Mouse (Mus musculus) left cerebral cortex, adult 2 months (tissue): ENCODE measurements around the gene Pprc1. TPM values are rescaled to one million over a fixed set of nuclear protein-coding genes. Genes with fewer than 3 reads are reported as not detected.

ENCODE experiments used
- DNase-seq, 2 experiments: peaks; one replicate each; pipeline ENCODE4 v3.0.0; 2021 to 2022; ENCODE audit warnings: low spot score in 2 of 2, mixed read lengths in 1 of 2; ENCODE audit errors: extremely low spot score in 1 of 2
- H3K27ac ChIP-seq: fragments of 200-600 bp; 2 replicates; pipeline ENCODE4 v1.8.1; 2022
- H3K4me3 ChIP-seq: fragments of 200-600 bp; 2 replicates; pipeline ENCODE4 v1.8.1; 2022
- CTCF ChIP-seq: fragments of 200-600 bp; IDR thresholded peaks from 2 replicates; pipeline ENCODE4 v1.8.1; 2022; ENCODE audit warnings: antibody characterized with exemption, mild to moderate bottlenecking, moderate library complexity
- intact Hi-C: fragments of 180-260 bp; cut with DNase I; formaldehyde crosslinking; loops from one replicate; pipeline ENCODE4 v1.15.1; 2025
- long read RNA-seq, 2 experiments: library from polyadenylated mRNA; stranded (forward); transcript quantifications; one replicate each; pipeline ENCODE4 v2.0.0; 2021; ENCODE audit warnings: borderline mapping rate in 2 of 2
- total RNA-seq, 2 experiments: library from RNA; stranded (reverse); gene quantifications; 2 replicates each; pipeline ENCODE4 v1.2.3; 2021

Pprc1 gene
- 10 to 100 TPM; 29.0 to 31.8 TPM for total RNA-seq
- long read RNA-seq, experiment 1, full-length matches to known transcripts: 2 of 10 reads
- long read RNA-seq, experiment 1, partial matches to known transcripts: 2 of 10 reads
- long read RNA-seq, experiment 1, other reads (novel, unspliced or antisense): 6 of 10 reads
- long read RNA-seq, experiment 2, full-length matches to known transcripts: 5 of 15 reads
- long read RNA-seq, experiment 2, partial matches to known transcripts: 4 of 15 reads
- long read RNA-seq, experiment 2, other reads (novel, unspliced or antisense): 6 of 15 reads

GRCm38 (mm10) chr19:46044271-46044992, at the start of gene Pprc1:
Gene Pprc1 (plus strand): TSS chr19:46044886.
- H3K4me3 ChIP-seq: peak within 1 kb of the TSS; percentile 70
- no peak for TF ChIP-seq CTCF
- no peak for DNase-seq
- intact Hi-C loops: no loop called here
- H3K27ac ChIP-seq: peak within 1 kb of the TSS; percentile 89

GRCm38 (mm10) chr19:45997365-45997764, 47.3 kb upstream of the Pprc1 start:
- TF ChIP-seq CTCF: no peak
- H3K27ac ChIP-seq: peak overlapping the region; percentile 97; the same call in 1 of the 2 replicates
- intact Hi-C loops: no loop called here
- peak overlapping the region; percentile 69 for H3K4me3 ChIP-seq
- DNase-seq: no peak

- peak; percentile 90 for DNase-seq
- H3K4me3 ChIP-seq: peak within 1 kb of the TSS; percentile 69
- no peak; the same call in 1 of the 2 replicates for TF ChIP-seq CTCF
- H3K27ac ChIP-seq: peak within 1 kb of the TSS; percentile 97
- intact Hi-C loops: loop anchor here (1.0 to 2.0 kb wide), 3 partner anchors 41 to 77 kb away; partner anchors contain the start of gene Nolc1
These were observed 46.6 kb upstream of the Pprc1 start, which contains the start of gene Armh3 for GRCm38 (mm10) chr19:45997785-45998693. Gene Armh3 (minus strand): TSS chr19:45998488.

GRCm38 (mm10) chr19:45998694-45999217, 45.9 kb upstream of the Pprc1 start:
- intact Hi-C loops: loop anchor here (1.0 to 2.0 kb wide), 3 partner anchors 40 to 76 kb away; partner anchors contain the start of gene Nolc1
- no peak for DNase-seq
- H3K27ac ChIP-seq: peak overlapping the region; percentile 97; the same call in 1 of the 2 replicates
- H3K4me3 ChIP-seq: peak overlapping the region; percentile 69
- no peak for TF ChIP-seq CTCF

- no peak for DNase-seq
- intact Hi-C loops: loop anchor here (2.0 kb wide), 2 partner anchors 39 to 75 kb away; partner anchors contain the start of gene Nolc1
- H3K27ac ChIP-seq: no peak overlapping the region
- no peak overlapping the region for H3K4me3 ChIP-seq
- TF ChIP-seq CTCF: no peak
These were observed 45.3 kb upstream of the Pprc1 start for GRCm38 (mm10) chr19:45999378-45999777.

- no peak overlapping the region for H3K4me3 ChIP-seq
- no peak overlapping the region for H3K27ac ChIP-seq
- DNase-seq: no peak
- intact Hi-C loops: no loop called here
- no peak for TF ChIP-seq CTCF
These were observed 42.4 kb upstream of the Pprc1 start for GRCm38 (mm10) chr19:46002279-46002678.

GRCm38 (mm10) chr19:46003371-46004226, 41.1 kb upstream of the Pprc1 start, which contains the start of gene Hps6:
Gene Hps6 (plus strand): TSS chr19:46003508.
- H3K27ac ChIP-seq: peak within 1 kb of the TSS; percentile 50
- intact Hi-C loops: no loop called here
- peak within 1 kb of the TSS; percentile 89 for H3K4me3 ChIP-seq
- TF ChIP-seq CTCF: no peak; the same call in none of the 2 replicates
- peak; percentile 67 to 75 for DNase-seq

GRCm38 (mm10) chr19:46004814-46005466, 39.7 kb upstream of the Pprc1 start:
- intact Hi-C loops: no loop called here

GRCm38 (mm10) chr19:46005680-46006079, 39.0 kb upstream of the Pprc1 start:
- Histone ChIP-seq H3K27ac (no peak overlapping the region), H3K4me3 (no peak overlapping the region)
- DNase-seq: no peak
- TF ChIP-seq CTCF: no peak
- intact Hi-C loops: no loop called here

More at GRCm38 (mm10) chr19:46004814-46005466, 39.7 kb upstream of the Pprc1 start:
- TF ChIP-seq CTCF: no peak
- H3K4me3 ChIP-seq: no peak overlapping the region
- DNase-seq: no peak
- no peak overlapping the region for H3K27ac ChIP-seq
